Mouse (Mus musculus): ENCODE results near the gene Slc19a3. TPM values are rescaled to one million over a fixed set of nuclear protein-coding genes. Genes with fewer than 3 reads are reported as not detected.
"Not testable (repeated sequence)": the region's sequence is repeated elsewhere in the genome, so short reads cannot be mapped to it uniquely, and the experiment has no call there.

Slc19a3 gene
- polyA plus RNA-seq, 1 experiment from 2014 or later = 0.57 TPM

GRCm38 (mm10) chr1:83016556-83016955 is 21.7 kb downstream of the Slc19a3 start:
- Histone ChIP-seq H3K27ac (ENCODE audit: low read depth, low read length) (no peak overlapping the region), H3K9ac (ENCODE audit: low read length) (no peak overlapping the region), H3K4me1 (ENCODE audit: control insufficient read depth, insufficient read depth, low read length) (no peaks in the 10 kb centered on the region), H3K36me3 (ENCODE audit: control insufficient read depth, insufficient read depth, low read length) (no peaks in the 10 kb centered on the region), H3K4me3 (ENCODE audit: low read depth, low read length) (no peak overlapping the region), H3K9me3 (replicated peaks; ENCODE audit: control insufficient read depth, low read length) (no peaks in the 10 kb centered on the region), H3K4me2 (ENCODE audit: low read length) (no peak overlapping the region), H3K27me3 (replicated peaks; ENCODE audit: control insufficient read depth, insufficient read depth, low read length) (no peaks in the 10 kb centered on the region)
- DNase-seq (ENCODE audit: low spot score) = no peak
- no peak for ATAC-seq
- 70% methylated on average over 1 of the region's 1 CpGs for WGBS

- no peak overlapping the region for H3K9ac ChIP-seq (ENCODE audit: low read length)
- no peaks in the 10 kb centered on the region for H3K9me3 ChIP-seq (replicated peaks; ENCODE audit: control insufficient read depth, low read length)
- no peak overlapping the region for H3K4me2 ChIP-seq (ENCODE audit: low read length)
- ATAC-seq = no peak
- H3K4me3 ChIP-seq (ENCODE audit: low read depth, low read length) = no peak overlapping the region
- DNase-seq (ENCODE audit: low spot score) = no peak
- H3K36me3 ChIP-seq (ENCODE audit: control insufficient read depth, insufficient read depth, low read length) = no peaks in the 10 kb centered on the region
- H3K4me1 ChIP-seq (ENCODE audit: control insufficient read depth, insufficient read depth, low read length) = no peaks in the 10 kb centered on the region
- 88% methylated on average over 10 of the region's 10 CpGs for WGBS
- H3K27ac ChIP-seq (ENCODE audit: low read depth, low read length) = no peak overlapping the region
- no peaks in the 10 kb centered on the region for H3K27me3 ChIP-seq (replicated peaks; ENCODE audit: control insufficient read depth, insufficient read depth, low read length)
Measured at GRCm38 (mm10) chr1:83015329-83015879, 22.8 kb downstream of the Slc19a3 start.

- Histone ChIP-seq H3K27me3 (replicated peaks; ENCODE audit: control insufficient read depth, insufficient read depth, low read length) (no peaks in the 10 kb centered on the region), H3K4me2 (ENCODE audit: low read length) (no peak overlapping the region), H3K27ac (ENCODE audit: low read depth, low read length) (no peak overlapping the region), H3K9ac (ENCODE audit: low read length) (no peak overlapping the region), H3K4me1 (ENCODE audit: control insufficient read depth, insufficient read depth, low read length) (no peaks in the 10 kb centered on the region), H3K36me3 (ENCODE audit: control insufficient read depth, insufficient read depth, low read length) (no peaks in the 10 kb centered on the region), H3K9me3 (replicated peaks; ENCODE audit: control insufficient read depth, low read length) (no peaks in the 10 kb centered on the region), H3K4me3 (ENCODE audit: low read depth, low read length) (no peak overlapping the region)
- 93% methylated on average over 3 of the region's 3 CpGs for WGBS
- DNase-seq (ENCODE audit: low spot score) (no peak), ATAC-seq (no peak)
Measured at GRCm38 (mm10) chr1:83014477-83014876, 23.8 kb downstream of the Slc19a3 start.

- no peak overlapping the region for H3K9ac ChIP-seq (ENCODE audit: low read length)
- H3K27ac ChIP-seq (ENCODE audit: low read depth, low read length) = no peak overlapping the region
- no peaks in the 10 kb centered on the region for H3K9me3 ChIP-seq (replicated peaks; ENCODE audit: control insufficient read depth, low read length)
- no peak overlapping the region for H3K4me2 ChIP-seq (ENCODE audit: low read length)
- DNase-seq (ENCODE audit: low spot score) (peak; percentile 63), ATAC-seq (peak; percentile 75; the same call in 1 of the 2 replicates)
- no peaks in the 10 kb centered on the region for H3K27me3 ChIP-seq (replicated peaks; ENCODE audit: control insufficient read depth, insufficient read depth, low read length)
- H3K4me3 ChIP-seq (ENCODE audit: low read depth, low read length) = no peak overlapping the region
- no peaks in the 10 kb centered on the region for H3K4me1 ChIP-seq (ENCODE audit: control insufficient read depth, insufficient read depth, low read length)
- 75% methylated on average over 6 of the region's 6 CpGs for WGBS
- H3K36me3 ChIP-seq (ENCODE audit: control insufficient read depth, insufficient read depth, low read length) = no peaks in the 10 kb centered on the region
Measured at GRCm38 (mm10) chr1:83007471-83007870, 30.8 kb downstream of the Slc19a3 start.

- 89% methylated on average over 8 of the region's 8 CpGs for WGBS
- no peak for DNase-seq (ENCODE audit: low spot score)
- ATAC-seq = no peak
- no peaks in the 10 kb centered on the region for H3K27me3 ChIP-seq (replicated peaks; ENCODE audit: control insufficient read depth, insufficient read depth, low read length)
- no peak overlapping the region for H3K9ac ChIP-seq (ENCODE audit: low read length)
- H3K4me1 ChIP-seq (ENCODE audit: control insufficient read depth, insufficient read depth, low read length) = no peaks in the 10 kb centered on the region
- H3K9me3 ChIP-seq (replicated peaks; ENCODE audit: control insufficient read depth, low read length) = no peaks in the 10 kb centered on the region
- no peak overlapping the region for H3K4me3 ChIP-seq (ENCODE audit: low read depth, low read length)
- no peaks in the 10 kb centered on the region for H3K36me3 ChIP-seq (ENCODE audit: control insufficient read depth, insufficient read depth, low read length)
- H3K27ac ChIP-seq (ENCODE audit: low read depth, low read length) = no peak overlapping the region
- H3K4me2 ChIP-seq (ENCODE audit: low read length) = no peak overlapping the region
Measured at GRCm38 (mm10) chr1:83006218-83007179, 31.7 kb downstream of the Slc19a3 start.

GRCm38 (mm10) chr1:83000306-83000705 is 37.9 kb downstream of the Slc19a3 start, which contains the start of gene Gm47959:
TSS of gene Gm47959 (plus strand) at chr1:83000548.
- not testable (repeated sequence) for H3K9me3 ChIP-seq (replicated peaks; ENCODE audit: control insufficient read depth, low read length); ATAC-seq; DNase-seq (ENCODE audit: low spot score); H3K27me3 ChIP-seq (replicated peaks; ENCODE audit: control insufficient read depth, insufficient read depth, low read length); H3K4me1 ChIP-seq (ENCODE audit: control insufficient read depth, insufficient read depth, low read length); H3K4me3 ChIP-seq (ENCODE audit: low read depth, low read length); H3K36me3 ChIP-seq (ENCODE audit: control insufficient read depth, insufficient read depth, low read length); H3K4me2 ChIP-seq (ENCODE audit: low read length); H3K27ac ChIP-seq (ENCODE audit: low read depth, low read length); H3K9ac ChIP-seq (ENCODE audit: low read length)
- WGBS = 94% methylated on average over 6 of the region's 9 CpGs

GRCm38 (mm10) chr1:82993947-82994346 is 44.3 kb downstream of the Slc19a3 start:
- no peak for ATAC-seq
- H3K4me3 ChIP-seq (ENCODE audit: low read depth, low read length) = no peak overlapping the region
- H3K27ac ChIP-seq (ENCODE audit: low read depth, low read length) = no peak overlapping the region
- no peak overlapping the region for H3K4me2 ChIP-seq (ENCODE audit: low read length)
- no peaks in the 10 kb centered on the region for H3K36me3 ChIP-seq (ENCODE audit: control insufficient read depth, insufficient read depth, low read length)
- no peak for DNase-seq (ENCODE audit: low spot score)
- H3K9ac ChIP-seq (ENCODE audit: low read length) = no peak overlapping the region
- no peaks in the 10 kb centered on the region for H3K27me3 ChIP-seq (replicated peaks; ENCODE audit: control insufficient read depth, insufficient read depth, low read length)
- H3K4me1 ChIP-seq (ENCODE audit: control insufficient read depth, insufficient read depth, low read length) = no peaks in the 10 kb centered on the region
- 94% methylated on average over 3 of the region's 3 CpGs for WGBS
- H3K9me3 ChIP-seq (replicated peaks; ENCODE audit: control insufficient read depth, low read length) = no peaks in the 10 kb centered on the region

- H3K9ac ChIP-seq (ENCODE audit: low read length) = no peak overlapping the region
- no peaks in the 10 kb centered on the region for H3K27me3 ChIP-seq (replicated peaks; ENCODE audit: control insufficient read depth, insufficient read depth, low read length)
- no peaks in the 10 kb centered on the region for H3K36me3 ChIP-seq (ENCODE audit: control insufficient read depth, insufficient read depth, low read length)
- H3K4me2 ChIP-seq (ENCODE audit: low read length) = no peak overlapping the region
- H3K4me1 ChIP-seq (ENCODE audit: control insufficient read depth, insufficient read depth, low read length) = no peaks in the 10 kb centered on the region
- ATAC-seq (no peak), DNase-seq (ENCODE audit: low spot score) (no peak)
- 89% methylated on average over 6 of the region's 6 CpGs for WGBS
- no peak overlapping the region for H3K4me3 ChIP-seq (ENCODE audit: low read depth, low read length)
- no peak overlapping the region for H3K27ac ChIP-seq (ENCODE audit: low read depth, low read length)
- H3K9me3 ChIP-seq (replicated peaks; ENCODE audit: control insufficient read depth, low read length) = no peaks in the 10 kb centered on the region
Measured at GRCm38 (mm10) chr1:82992093-82992492, 46.2 kb downstream of the Slc19a3 start.

GRCm38 (mm10) chr1:82991596-82991995 is 46.7 kb downstream of the Slc19a3 start:
- no peak for ATAC-seq
- Histone ChIP-seq H3K27ac (ENCODE audit: low read depth, low read length) (no peak overlapping the region), H3K4me2 (ENCODE audit: low read length) (no peak overlapping the region), H3K9me3 (replicated peaks; ENCODE audit: control insufficient read depth, low read length) (no peaks in the 10 kb centered on the region), H3K36me3 (ENCODE audit: control insufficient read depth, insufficient read depth, low read length) (no peaks in the 10 kb centered on the region), H3K9ac (ENCODE audit: low read length) (no peak overlapping the region), H3K4me1 (ENCODE audit: control insufficient read depth, insufficient read depth, low read length) (no peaks in the 10 kb centered on the region), H3K4me3 (ENCODE audit: low read depth, low read length) (no peak overlapping the region), H3K27me3 (replicated peaks; ENCODE audit: control insufficient read depth, insufficient read depth, low read length) (no peaks in the 10 kb centered on the region)
- DNase-seq (ENCODE audit: low spot score) = no peak
- WGBS = 89% methylated on average over 3 of the region's 3 CpGs

Data from forebrain, embryonic 14.5 days (tissue).